Mouse (Mus musculus): ENCODE results near the gene Angptl2.

The Angptl2 gene

GRCm38 (mm10) chr2:33230701-33231100 is 14.8 kb downstream of the Angptl2 start:
- no peak for DNase-seq (ENCODE audit: low spot score)

GRCm38 (mm10) chr2:33231788-33232187 is 15.9 kb downstream of the Angptl2 start:
- DNase-seq (ENCODE audit: low spot score), result no peak

GRCm38 (mm10) chr2:33232782-33233570 is 17.1 kb downstream of the Angptl2 start:
- DNase-seq (ENCODE audit: low spot score), result no peak

GRCm38 (mm10) chr2:33233856-33234255 is 18.0 kb downstream of the Angptl2 start:
- DNase-seq (ENCODE audit: low spot score), result no peak

- no peak for DNase-seq (ENCODE audit: low spot score)
Observed at GRCm38 (mm10) chr2:33234848-33235247, 19.0 kb downstream of the Angptl2 start.

- no peak for DNase-seq (ENCODE audit: low spot score)
Observed at GRCm38 (mm10) chr2:33237581-33237980, 21.7 kb downstream of the Angptl2 start.

- peak; percentile 49 for DNase-seq (ENCODE audit: low spot score)
Observed at GRCm38 (mm10) chr2:33244880-33245279, 29.0 kb downstream of the Angptl2 start.

GRCm38 (mm10) chr2:33245350-33245749 is 29.5 kb downstream of the Angptl2 start:
- DNase-seq (ENCODE audit: low spot score), result peak; percentile 66

- no peak for DNase-seq (ENCODE audit: low spot score)
Observed at GRCm38 (mm10) chr2:33246841-33247240, 31.0 kb downstream of the Angptl2 start.

GRCm38 (mm10) chr2:33248549-33248948 is 32.7 kb downstream of the Angptl2 start:
- no peak for DNase-seq (ENCODE audit: low spot score)

- no peak for DNase-seq (ENCODE audit: low spot score)
Observed at GRCm38 (mm10) chr2:33249922-33250633, 34.2 kb downstream of the Angptl2 start.

- no peak for DNase-seq (ENCODE audit: low spot score)
Observed at GRCm38 (mm10) chr2:33252751-33253150, 36.9 kb downstream of the Angptl2 start.

GRCm38 (mm10) chr2:33253572-33254190 is 37.8 kb downstream of the Angptl2 start:
- DNase-seq (ENCODE audit: low spot score), result peak; percentile 52

- no peak for DNase-seq (ENCODE audit: low spot score)
Observed at GRCm38 (mm10) chr2:33254318-33254985, 38.6 kb downstream of the Angptl2 start.

GRCm38 (mm10) chr2:33256769-33257537 is 41.1 kb downstream of the Angptl2 start:
- no peak for DNase-seq (ENCODE audit: low spot score)

GRCm38 (mm10) chr2:33260772-33261171 is 44.9 kb downstream of the Angptl2 start:
- DNase-seq (ENCODE audit: low spot score), result no peak

GRCm38 (mm10) chr2:33261475-33261874 is 45.6 kb downstream of the Angptl2 start:
- DNase-seq (ENCODE audit: low spot score), result no peak

- DNase-seq (ENCODE audit: low spot score), result no peak
Observed at GRCm38 (mm10) chr2:33265793-33266192, 49.9 kb downstream of the Angptl2 start.

- no peak for DNase-seq (ENCODE audit: low spot score)
Observed at GRCm38 (mm10) chr2:33267075-33267474, 51.2 kb downstream of the Angptl2 start.

GRCm38 (mm10) chr2:33268384-33269131 is 52.7 kb downstream of the Angptl2 start:
- DNase-seq (ENCODE audit: low spot score), result no peak

- no peak for DNase-seq (ENCODE audit: low spot score)
Observed at GRCm38 (mm10) chr2:33269132-33269493, 53.2 kb downstream of the Angptl2 start.

All from ovary, postnatal 36 days (tissue).